Mouse (Mus musculus) spleen, postnatal 36 days (tissue): ENCODE measurements around the gene Ctsw.
"Not testable (repeated sequence)": the region's sequence is repeated elsewhere in the genome, so short reads cannot be mapped to it uniquely, and the experiment has no call there.

ENCODE experiments used
- DNase-seq, 2 experiments: peaks; one replicate each; pipeline ENCODE4 v3.0.0; 2022; ENCODE audit warnings: low spot score in 2 of 2, mixed read lengths in 1 of 2

Ctsw gene

DNA sequence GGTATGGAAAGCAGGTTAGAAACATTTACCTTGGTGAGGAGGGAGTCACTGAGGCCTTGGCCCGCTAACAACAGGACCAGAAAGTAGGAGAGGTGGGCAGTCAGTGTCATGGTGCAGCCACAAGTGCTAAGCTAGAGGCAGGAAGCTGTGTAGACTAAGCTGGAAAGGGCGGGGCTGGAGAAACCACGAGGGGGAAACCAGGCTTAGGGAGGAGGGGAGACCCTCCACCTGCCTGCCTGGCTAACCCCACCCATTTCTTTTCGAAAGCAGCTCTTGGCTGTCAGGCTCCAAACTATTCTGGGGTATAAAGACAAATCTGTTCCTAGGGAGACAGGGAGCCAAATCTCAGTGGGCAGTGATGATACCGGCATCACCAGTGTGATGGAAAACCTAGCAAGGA, at the start of gene Ctsw:
Gene Ctsw (minus strand): TSS at position 134 of the 400 bp plus-strand sequence.
- DNase-seq, result peak in 1 of 2 experiments; percentile 38

DNA sequence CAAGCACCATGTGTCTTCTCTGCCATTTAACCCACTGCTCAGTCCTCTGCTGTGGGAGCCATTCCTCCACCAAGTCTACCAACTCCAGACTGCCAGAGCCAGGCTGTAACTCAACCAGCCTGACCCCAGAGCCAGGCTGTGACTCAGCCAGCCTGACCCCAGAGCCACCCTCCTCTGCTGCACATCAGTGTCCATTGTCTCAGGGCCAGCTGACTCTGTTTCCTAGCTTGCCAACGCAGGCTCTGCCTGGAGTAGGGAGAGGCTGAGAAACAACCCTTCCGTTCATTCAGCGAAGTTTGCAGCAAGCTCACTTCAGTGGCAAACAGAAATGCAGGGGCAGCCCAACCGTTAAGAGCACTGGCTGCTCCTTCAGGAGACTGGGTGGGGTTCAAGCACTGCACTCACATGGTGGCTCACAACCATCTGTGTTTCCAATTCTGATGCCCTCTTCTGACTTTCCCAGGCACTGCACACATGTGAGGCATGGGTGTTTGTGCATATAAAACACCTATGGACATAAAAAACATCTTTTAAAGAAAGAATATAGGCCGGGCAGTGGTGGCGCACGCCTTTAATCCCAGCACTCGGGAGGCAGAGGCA, 48.7 kb upstream of the Ctsw start:
- DNase-seq, result no peak

DNA sequence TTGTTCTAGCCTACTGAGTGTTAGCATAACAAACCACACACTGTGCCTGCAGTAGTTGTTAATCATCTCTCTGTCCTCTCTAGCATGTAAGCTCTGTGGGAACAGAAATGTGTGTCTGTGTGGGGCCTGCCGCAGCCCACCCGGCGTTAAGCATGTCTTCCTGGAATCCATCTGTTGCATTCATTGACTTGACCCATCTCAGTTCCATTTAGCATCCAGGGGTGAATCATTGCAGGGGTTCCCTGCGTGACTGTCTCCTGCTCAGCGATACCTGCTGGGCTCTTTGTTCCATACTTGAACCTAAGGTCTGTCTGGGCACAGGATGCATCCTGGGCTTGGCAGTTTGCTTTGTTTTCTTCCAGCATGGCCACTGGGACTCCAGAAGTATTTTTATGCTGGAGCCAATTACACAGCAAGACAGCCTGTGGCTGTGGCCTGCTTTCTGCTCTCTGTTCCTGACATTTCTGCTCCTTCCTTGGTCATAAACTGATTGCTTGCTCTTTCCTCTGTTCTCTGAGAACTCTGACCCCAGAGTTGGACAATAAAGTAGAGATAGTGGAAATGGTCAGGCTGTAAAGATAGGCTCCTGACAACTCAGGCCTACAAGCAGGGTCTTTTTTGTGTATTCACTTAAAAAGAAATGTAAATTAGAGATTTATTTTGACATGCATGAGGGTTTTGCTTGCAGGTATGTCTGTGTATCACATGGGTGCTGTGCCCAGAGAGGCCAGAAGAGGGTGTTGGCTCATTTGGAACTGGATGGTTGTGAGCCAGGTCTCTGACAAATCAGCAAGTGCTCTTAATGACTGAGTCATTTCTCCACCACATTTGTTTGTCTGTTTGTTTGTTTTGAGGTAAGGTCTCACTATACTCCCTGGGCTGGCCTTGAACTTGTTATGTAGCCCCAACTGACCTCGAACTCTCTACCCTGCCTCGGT, 47.8 kb upstream of the Ctsw start:
- DNase-seq, result no peak

DNA sequence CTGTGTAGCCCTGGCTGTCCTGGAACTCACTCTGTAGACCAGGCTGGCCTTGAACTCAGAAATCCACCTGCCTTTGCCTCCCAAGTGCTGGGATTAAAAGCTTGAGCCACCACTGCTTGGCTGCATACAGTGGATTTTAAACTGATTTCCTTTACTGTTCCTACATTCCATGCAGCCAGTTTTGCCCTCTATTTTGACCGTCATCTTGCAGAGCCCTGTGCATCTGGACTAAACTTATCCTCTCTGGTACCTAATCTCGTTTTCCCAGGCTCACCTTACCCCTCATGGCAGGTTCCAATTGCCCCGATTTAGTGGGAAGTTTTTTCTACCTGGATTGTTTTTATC, 44.7 kb upstream of the Ctsw start:
- no peak for DNase-seq

GRCm38 (mm10) chr19:5512091-5513004, 44.0 kb upstream of the Ctsw start:
- peak; percentile 61 to 70 for DNase-seq

DNA sequence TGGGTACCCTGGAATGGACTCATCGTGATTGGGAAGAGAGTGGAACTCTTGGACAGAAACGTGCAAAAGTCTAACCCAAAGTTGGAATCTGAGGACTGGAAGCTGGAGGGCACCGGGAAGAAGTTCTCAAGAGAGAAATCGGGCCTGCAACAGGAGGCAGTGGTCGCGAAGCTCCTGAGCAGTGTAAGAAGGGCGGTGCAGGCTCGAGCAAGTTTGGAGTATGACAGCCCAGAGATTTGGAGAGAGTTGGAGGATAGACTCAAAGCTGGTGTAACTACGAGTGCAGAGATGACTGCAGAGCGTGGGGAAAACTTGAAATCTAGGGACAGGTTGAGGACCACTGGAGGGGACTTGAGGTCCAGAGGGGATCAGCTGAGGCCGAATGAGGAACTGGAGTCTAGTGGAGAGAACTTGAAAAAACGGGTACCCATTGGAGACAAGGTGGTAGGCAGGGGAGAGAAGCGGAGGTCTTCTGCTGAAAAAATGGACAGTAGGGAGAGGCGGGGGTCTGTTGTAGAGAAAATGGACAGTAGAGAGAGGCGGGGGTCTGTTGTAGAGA, 42.8 kb upstream of the Ctsw start:
- no peak for DNase-seq

DNA sequence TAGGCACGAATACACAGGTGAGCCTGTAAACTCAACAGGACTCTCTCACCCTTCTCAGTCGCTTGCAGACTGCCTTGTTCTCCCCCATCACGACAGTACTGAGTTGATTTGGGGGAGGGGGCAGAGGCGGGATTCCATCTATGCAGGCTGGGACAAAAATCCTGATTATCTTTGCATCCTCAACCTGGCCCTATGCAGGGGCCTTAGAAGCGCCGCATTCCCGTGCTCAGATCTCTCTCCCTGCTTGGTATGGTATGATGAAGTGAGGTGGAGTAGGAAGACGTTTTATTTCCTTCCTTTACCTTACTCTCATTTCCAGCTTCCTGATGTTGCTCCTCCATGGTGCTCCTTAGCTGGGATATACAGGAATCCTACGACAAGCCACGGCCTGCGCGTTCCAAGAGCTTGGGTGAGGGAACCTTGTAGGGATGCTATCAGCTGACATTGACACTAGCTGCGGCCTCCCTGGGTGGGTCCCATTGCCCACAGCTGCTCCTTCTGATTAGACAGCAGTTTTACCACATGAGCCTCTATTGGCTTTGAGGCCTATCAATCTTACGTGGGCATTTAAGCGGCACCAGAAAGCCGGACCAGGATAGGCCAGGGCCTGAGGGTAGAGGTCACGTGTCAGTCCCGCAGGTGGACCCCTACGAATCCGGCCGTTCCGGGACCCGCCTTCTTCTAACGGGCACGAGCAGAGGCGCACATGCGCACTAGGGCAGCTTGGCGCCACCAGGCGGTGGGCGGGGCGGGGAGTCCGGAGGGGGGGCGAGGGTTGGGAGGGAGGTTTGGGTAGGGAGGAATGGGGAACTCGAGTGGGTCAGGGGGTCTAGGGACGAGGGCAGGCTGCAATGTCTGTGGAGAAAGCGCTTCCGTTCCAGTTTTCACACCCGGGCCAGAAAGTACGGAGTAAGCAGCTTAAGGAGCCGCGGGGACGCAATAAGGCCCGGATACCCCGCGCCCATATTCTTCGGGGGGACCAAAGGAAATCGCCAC, 42.0 kb upstream of the Ctsw start, which contains the start of gene Snx32:
Gene Snx32 (minus strand): TSS at position 508 of the 996 bp plus-strand sequence.
- peak; percentile 99 for DNase-seq

GRCm38 (mm10) chr19:5503687-5504086, 35.4 kb upstream of the Ctsw start, which contains the start of gene 1700020D05Rik:
Gene 1700020D05Rik, minus strand, starts transcription at chr19:5503787.
- no peak for DNase-seq

DNA sequence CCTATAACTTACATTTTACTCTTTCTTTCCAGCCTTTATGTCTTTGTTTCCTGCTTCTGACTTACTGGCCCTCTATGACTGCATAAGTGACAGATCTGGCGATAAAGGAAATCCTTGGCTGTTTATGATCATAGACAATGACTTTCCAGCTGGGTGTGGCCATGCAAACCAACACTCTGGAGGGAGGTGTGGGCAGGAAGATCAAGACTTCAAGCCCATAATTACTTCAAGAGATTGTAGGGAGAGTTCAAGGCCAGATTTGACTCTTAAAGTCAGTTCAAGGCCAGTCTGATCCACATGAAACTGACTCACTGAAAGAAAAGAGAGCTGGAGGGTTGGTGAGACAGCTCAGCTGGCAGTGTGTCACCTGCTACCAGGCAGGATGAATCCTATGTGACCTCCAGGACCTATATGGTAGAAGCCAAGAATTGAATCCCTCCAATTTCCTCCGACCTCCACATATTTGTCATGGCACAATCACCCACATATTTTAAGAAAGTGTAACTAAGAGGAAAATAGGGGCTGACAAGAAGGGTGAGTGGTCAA, 32.1 kb upstream of the Ctsw start:
- DNase-seq, result no peak

GRCm38 (mm10) chr19:5496052-5496370, 27.7 kb upstream of the Ctsw start:
- no peak for DNase-seq

DNA sequence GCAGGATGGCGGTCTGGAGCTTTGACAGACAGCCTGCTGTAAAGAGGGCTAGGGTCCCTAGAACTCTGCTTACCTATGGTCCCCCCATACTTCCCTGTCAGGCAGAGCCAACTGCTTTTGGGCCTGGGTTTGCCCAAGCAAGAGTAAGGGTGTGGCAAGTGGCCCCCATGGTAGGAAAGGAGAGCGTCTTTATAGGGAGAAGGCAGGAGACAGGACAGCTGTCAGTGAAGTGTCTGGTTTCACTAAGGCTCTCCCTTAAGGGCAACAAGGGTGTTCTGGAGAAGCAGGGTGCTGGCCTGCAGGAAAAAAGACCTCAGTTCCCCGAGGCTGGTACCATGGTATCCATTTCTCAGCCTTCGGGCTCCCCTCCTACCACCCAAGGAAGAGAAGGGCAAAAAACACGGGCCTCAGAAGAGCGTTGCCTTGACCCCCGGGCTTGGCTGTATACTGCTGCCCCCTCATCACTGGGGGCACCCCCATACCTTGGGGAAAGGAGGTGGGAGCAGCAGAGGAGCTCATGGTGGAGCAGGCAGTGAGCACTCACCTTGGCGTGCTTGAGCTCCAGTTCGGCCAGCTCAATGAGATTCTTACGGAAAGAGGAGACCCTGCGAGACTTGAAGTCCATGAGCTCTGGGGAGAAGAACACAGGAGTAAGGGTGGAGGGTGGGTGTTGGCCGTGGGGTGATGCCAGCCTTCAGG, 27.2 kb upstream of the Ctsw start:
- no peak for DNase-seq

DNA sequence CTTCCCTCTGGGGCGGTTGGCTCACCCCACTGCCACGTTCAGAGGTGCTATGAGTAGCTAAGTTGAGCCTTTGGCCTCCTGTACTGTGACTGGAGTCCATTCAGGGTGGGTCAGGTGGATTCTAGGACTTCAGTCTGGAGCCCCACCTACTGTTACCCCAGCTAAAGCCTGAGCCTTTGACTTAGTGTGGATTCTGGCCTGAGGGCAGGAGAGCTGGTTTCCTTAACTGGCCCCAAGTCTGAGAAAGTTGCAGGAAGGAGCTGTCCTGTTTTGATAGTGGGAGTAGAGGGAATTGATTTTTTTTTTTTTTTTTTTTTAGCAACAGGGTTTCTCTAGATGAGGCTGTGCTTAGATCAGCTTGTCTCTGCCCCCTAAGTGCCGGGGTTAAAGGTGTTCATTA, 26.0 kb upstream of the Ctsw start:
- no peak for DNase-seq

DNA sequence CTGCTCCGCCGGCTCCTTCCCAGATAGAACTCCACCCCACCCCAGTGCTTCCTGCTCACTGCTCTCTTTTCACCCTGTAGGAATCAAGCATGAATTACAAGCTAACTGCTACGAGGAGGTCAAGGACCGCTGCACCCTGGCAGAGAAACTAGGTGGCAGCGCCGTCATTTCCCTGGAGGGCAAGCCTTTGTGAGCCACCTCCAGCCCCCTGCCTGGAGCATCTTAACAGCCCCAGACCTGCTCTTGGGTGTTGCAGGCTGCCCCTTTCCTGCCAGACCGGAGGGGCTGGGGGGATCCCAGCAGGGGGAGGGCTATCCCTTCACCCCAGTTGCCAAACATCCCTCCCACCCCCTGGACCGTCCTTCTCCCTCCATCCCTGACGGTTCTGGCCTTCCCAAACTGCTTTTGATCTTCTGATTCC, 25.0 kb upstream of the Ctsw start:
- not testable (repeated sequence) for DNase-seq

DNA sequence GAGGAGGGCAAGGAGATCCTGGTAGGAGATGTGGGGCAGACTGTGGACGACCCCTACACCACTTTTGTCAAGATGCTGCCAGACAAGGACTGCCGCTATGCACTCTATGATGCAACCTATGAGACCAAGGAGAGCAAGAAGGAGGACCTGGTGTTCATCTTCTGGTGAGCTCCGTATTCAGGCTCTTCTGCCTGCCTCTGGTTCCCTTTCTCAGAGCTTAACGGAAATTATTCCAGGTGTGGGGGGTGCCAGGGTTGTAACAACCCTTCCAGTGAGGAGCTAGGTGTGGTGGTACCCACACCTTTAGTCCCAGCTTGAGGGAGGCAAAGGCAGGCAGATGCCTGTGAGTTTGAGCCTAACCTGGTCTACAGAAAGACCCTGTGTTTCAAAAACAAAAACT, 24.3 kb upstream of the Ctsw start:
- no peak for DNase-seq

GRCm38 (mm10) chr19:5490898-5491708, 22.8 kb upstream of the Ctsw start:
- DNase-seq, result peak; percentile 90 to 91

DNA sequence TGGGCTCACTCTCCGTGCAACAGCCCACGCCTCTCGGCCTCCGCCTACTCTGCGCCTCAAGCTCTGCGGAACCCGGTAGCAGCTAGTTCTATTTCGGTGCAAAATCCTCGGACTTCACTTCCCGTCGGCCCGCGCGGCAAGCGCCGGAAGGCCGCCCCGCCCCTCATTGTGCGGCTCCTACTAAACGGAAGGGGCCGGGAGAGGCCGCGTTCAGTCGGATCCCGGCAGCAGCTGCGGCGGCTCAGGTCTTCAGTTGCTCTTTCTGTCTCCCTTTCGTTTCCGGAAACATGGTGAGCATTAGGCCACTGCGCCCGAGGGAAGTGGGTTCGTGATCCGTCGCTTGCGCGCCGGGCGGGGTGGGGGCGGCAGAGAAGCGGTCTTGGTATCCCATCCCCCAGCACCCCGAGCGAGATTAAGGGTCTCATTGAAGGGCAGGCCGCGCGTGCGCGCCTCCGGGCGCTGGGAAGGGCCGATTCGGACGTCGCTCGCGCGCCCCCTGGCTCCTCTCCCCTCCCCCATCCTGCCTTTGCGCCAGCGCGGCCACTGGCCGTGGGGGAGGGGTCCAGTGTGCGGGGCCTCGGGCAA, 22.1 kb upstream of the Ctsw start, which contains the start of gene Cfl1:
Gene Cfl1 (plus strand): TSS at position 143 of the 585 bp plus-strand sequence.
- DNase-seq, result peak; percentile 97

DNA sequence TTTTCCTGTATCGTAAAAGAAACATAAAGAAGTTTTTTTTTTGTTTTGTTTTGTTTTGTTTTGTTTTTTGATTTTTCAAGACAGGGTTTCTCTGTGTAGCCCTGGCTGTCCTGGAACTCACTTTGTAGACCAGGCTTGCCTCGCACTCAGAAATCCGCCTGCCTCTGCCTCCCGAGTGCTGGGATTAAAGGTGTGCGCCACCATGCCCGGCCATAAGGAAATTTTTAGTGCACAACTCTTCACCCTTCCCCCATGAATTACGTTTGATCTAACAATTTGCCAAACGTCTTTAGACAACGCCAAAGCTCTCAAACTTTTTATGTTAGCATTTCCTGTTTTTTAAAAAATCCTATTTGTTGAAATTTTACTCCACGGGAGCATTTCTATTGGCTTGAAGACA, 21.4 kb upstream of the Ctsw start:
- DNase-seq, result not testable (repeated sequence)

DNA sequence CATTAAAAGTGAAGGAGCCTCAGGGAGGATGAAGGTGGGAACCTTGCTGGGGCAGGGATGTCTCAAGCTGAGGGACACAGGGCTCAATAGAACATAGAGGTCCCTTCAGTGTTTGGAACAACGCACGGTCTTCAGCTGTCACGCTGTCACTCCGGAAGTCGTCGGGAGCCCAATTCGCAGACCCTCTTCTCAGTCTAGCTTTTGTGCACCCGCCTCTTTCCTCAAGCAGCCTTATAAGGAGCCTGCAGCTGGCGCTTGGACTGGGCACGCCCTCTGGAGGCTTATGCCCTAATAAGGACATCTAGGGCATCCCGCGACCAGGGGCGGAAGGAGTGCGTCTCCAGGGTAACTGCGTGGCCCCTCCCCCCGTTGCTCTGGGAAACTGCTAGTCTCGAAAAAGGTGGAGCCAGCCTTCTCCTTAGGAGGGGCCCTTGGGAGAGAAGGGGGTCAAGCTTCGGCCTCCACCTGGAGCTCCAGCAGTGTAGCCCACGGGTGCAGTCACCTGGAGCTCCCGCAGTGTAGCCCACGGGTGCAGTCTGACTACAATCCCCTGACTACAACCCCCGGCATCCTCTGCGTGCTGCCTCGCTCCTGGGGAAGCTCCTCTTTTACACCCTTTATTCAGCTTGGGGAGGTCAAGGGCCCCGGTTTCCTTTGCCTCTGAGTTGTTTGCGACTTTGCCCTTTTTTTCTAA, 20.7 kb upstream of the Ctsw start:
- DNase-seq, result peak; percentile 98 to 99
